Mouse (Mus musculus) cerebellum, adult 2 months (tissue): ENCODE results near the gene Isca2.

Experiments
- CTCF ChIP-seq: fragments of 200-500 bp; IDR thresholded peaks from 2 replicates; pipeline ENCODE4 v1.5.1; 2011; ENCODE audit warnings: low read depth, mild to moderate bottlenecking, control low read depth, low read length, moderate library complexity, borderline replicate concordance; ENCODE audit not compliant: insufficient read depth
- POLR2A ChIP-seq: fragments of 200-500 bp; IDR thresholded peaks from 2 replicates; pipeline ENCODE4 v1.6.1; 2011; ENCODE audit warnings: low read length, control low read depth, borderline replicate concordance; ENCODE audit not compliant: insufficient read depth

GRCm38 (mm10) chr12:84786091-84786490 lies 13.0 kb downstream of the Isca2 start:
- TF ChIP-seq CTCF (no peak), POLR2A (no peak)
